Mouse (Mus musculus) MEL-GATA-1-ER (cell line): ENCODE measurements at regions not wholly inside any gene's neighbourhood (a gene's known extent, or its start where the extent isn't known, plus 50 kb on each side); places are given as distances from the start of the nearest gene placed in this dataset.
A peak's percentile ranks its signal among the peaks of the same experiment; 100 is the strongest.
"Not testable (repeated sequence)": the region's sequence is repeated elsewhere in the genome, so short reads cannot be mapped to it uniquely, and the experiment has no call there.

Source experiments
- DNase-seq: peaks from one replicate; pipeline ENCODE4 v3.0.0-alpha.2; 2012; ENCODE audit warnings: low read depth; ENCODE audit errors: extremely low read depth

DNA sequence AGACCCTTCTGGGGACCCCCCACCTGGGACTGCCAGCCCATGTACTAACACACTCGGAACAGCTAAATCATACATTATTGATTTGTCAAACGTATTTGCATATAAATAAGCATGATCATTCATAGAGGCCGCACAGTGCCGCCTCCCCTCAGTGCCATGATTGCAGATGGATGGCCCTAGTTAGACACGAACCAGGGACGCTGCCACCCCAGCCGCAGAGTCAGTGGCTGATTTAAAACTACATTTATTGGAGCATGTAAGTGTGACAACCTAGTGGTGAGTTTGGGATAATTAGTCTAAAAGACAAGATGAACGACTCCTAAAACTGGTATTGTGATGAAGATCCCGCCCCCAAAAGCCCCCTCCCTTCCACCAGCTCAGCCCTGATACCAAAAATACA, 138.3 kb upstream of the Top1 start:
- no peak for DNase-seq

DNA sequence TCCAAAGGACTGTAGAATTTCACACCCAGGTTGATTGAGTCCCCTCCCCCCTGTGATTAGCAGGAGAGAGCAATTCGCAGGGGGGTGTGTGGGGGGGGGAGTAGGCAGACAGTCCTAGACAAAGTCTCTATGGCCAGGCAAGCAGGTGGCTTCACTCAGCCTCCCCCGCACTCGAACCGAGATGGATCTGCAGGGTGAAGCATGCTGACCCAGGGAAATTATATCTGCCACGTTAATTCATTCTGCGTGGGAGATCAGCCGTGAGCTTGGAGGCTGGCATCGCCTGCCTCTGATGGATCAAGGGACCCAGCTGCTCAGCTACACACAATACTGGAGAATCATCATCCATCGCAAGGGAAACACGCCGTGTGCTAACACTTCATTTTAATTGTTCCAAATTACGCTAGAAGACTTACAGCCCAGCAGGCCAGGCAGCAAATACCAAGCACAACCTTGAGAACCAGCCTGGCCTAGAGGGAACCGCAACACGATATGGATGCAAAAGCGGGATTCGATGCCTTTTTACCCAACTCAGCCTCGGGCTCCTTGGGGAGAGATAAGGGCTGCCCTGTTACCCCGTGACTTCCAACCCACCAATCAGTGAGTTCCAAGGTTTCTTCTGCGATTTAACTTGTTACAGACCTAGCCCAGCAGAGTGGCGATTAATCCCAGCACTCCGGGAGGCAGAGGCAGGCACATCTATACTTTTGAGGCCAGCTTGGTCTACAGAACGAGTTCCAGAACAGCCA, 137.7 kb upstream of the Top1 start:
- no peak for DNase-seq

GRCm38 (mm10) chr2:160510159-160510558, 135.5 kb upstream of the Top1 start:
- DNase-seq: no peak

GRCm38 (mm10) chr2:160510635-160511421, 134.9 kb upstream of the Top1 start:
- DNase-seq: no peak

- DNase-seq: no peak
These were observed 130.1 kb upstream of the Top1 start for GRCm38 (mm10) chr2:160515621-160516020.

DNA sequence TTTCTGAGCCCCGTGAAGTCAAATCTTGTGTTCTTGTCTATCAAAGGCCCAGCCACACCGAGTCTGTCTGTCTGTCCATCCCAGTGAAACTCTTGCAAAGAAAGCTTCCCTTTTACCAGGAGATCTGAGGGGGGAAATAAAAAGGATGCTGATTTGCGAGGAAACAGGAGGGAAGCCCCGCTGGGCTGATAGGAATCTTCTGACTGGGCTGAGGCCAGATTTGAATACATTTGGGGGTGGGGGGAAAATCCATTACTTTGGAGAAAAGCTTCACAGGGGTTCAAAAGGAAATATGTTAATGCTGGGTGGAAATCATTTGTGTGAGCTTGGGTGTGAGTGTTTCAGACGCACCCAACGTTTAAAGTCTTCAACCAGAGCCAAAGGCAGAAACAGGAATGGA, 129.2 kb upstream of the Top1 start:
- no peak for DNase-seq

- no peak for DNase-seq
These were observed 120.1 kb upstream of the Top1 start for GRCm38 (mm10) chr2:160525301-160526205.

DNA sequence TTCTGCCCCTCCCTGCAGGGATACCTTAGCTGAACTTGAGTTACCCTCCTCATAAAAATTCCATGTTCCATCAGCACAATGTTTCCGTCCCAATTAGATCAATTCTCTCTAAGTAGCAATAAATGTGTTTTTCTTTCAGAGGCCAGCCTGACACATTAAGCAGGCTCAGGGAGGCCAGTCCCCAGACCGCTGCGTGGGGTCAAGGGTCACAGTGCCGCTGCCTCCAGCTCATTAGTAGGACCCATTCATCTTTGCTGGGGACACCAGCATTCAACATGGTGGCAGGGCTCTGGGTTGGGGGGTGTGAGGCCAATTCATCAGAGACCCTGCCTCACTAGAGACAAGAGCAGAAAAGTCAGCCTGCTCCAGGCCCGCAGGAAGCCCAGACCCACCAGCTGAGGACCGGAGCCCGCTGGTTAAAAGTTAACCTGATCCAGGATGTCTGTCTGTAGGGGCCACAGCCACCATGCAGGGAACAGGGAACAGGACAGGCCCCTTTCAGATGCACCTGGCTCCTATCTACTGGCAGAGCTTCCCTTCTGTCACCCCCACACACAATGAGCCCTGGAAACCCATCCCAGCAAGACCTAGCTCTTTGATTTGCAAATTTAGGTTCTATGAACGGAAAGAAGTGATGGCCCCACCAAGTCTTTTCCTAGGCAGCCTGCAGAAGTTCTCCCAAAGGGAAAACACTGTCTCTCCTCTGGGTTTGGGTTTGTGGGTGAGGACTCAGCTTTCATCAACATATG, 119.1 kb upstream of the Top1 start:
- no peak for DNase-seq

DNA sequence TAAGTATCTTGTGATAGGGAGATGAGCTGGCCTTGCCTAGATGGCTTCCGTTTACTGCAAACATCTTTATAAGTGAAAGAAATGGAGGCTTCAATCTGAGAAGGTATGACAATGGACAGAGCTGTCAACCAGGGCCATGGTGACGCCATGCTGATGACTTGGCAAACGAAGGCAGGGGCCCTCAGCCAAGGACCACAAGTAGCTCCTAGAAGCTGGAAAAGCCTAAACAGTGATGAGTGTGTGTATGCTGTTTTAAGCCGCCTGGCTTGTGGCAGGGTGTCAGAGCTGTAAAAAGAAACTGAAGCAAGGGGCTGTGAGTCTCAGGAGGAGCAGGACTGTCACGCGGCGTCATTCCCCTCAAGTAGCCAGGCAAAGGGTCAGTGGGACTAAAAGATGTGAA, 116.4 kb upstream of the Top1 start:
- DNase-seq: no peak

DNA sequence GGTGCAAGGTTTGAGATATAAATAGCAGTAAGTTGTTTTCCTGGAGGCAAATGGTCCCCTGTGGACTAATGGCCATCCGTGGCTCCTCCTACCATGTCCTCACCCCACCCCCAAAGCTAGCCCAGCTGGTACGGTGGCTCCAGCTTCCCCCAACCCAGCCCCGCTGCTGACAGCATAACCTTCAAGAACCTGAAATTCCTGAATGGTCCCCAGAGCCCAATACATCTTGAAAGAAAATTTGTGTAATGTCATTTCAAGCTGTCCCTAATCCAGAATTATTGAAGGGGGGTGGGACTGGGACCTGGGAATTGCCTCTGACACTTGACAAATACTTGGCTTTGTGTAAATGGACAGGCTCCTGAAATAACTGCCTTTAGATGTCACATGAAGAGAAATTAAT, 115.3 kb upstream of the Top1 start:
- DNase-seq: no peak

GRCm38 (mm10) chr2:160537319-160537719, 108.4 kb upstream of the Top1 start:
- no peak for DNase-seq

GRCm38 (mm10) chr2:160545527-160545926, 100.2 kb upstream of the Top1 start:
- no peak for DNase-seq

DNA sequence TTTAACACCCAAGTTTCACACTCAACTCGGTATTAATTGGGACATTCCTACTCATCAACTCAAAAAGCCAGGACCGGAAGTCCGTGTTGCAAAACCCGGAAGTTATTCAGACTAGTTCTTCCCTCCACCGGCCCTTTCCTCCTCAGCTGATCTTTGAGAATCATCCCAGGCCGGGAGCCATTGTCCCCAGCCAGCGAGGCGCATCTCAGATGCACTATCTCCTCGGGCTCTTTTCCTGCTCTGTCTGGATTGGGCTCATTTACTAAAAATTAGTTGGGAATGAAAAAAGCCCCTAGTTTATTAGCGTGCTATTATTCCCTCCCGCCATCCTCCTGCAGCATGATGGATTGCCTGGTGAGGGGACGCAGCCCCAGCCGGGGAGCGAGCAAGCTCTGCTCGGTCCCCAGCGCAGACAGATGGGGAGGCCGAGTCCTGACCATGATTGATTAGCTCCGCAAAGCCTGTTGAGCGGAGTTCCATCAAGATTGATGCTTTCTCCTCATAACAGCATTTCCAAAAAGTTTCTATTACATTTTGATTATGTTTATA, 93.5 kb upstream of the Top1 start:
- DNase-seq: no peak

DNA sequence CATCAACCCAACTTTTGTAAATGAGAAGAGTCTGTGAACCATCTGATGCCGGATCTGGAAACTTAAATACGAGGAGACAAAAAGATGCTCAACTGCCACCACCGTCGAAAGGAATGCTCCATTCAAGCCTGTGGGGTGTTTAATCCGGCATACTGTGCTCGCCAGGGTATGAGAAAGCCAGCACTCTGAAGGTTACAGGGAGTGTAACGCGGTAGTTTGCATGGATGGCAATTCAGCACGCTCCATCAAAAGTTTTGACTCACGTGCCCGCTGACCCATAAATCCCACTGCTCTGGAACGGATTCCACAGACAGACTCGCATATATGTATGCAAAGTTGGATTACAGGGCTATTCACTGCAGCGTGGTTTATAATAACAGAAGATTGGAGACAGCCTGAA, 84.0 kb upstream of the Top1 start:
- DNase-seq: no peak

DNA sequence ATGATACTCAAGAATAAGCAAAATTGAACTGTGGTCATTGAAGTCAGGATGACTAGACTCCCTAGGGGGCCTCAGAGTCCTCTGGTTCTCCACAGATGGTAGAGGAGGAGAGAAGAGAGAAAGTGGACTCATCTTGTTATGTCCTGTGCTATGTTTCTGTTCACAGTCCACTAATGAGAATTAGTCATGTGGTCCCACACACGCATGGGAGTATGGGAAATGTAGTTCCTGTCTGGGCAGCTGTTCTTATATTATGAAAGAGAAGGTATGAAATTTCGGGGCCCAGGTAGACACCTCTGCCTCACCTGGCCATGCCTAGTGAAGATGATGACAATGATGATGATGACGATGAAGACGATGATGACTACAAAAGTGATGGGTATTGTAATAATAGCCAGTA, 77.9 kb upstream of the Top1 start:
- no peak for DNase-seq

- no peak for DNase-seq
These were observed 76.2 kb upstream of the Top1 start for GRCm38 (mm10) chr2:160569496-160569895.

DNA sequence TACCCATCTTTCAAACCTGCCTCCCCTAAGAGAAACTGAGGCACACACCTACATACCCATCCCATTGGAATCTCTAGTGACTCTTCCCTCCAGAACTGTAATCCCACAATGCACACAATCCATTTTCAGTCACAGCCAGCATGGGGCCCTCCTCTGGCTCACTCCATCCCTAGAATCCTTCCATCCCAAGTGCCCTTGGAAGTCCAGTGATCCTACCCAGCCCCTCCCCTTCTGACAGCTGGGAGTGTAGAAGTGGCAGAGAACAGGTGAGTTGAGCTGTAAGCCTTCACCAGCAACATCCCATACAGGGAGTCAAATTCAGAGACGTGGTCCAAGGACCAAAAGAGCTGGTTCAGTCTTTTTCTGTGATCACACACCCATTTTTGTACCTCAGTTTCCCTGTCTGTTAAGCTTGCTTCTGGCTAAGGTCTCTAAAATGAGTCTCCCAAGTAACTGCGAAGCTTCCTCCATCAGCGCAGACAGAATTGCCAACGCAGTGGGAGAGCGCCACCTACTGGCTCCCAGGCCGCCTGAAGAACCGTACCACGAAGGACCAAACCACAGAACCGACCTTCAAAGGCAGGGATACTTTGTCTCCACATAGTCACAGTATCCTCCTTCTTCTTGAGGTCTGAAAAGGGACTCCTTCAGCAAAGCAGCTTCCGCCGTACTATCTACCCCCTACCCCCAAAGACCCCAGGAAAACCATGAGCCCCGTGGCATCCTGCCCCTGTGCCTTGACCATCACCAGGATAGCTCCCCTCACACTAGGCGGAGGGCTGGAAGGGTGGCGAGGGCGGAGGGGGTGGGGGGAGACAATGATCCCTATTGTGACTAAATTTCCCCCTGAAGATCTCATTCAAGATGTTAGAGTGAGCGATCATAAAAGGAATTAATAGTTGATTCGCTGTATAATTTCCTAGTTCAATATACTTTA, 67.0 kb upstream of the Top1 start:
- peak; percentile 25 for DNase-seq

DNA sequence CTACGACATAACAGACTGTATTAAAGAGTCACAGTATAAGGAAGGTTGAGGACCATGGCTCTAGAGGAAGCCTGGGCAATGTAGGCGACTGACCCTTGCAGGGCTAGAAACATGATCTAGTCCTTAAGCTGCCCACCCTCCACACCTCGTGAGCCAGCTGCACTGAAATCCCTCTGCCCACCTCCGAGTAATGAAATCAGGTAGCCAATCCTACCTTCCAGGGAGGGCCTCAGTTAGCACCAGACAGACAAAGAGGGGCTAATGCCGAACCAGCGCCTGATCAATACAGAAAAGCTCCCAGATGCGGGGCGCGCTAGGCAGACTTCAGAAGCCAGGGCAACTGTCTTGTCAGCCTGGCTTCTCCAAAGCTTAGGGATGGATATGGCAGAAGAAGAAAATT, 65.4 kb upstream of the Top1 start:
- DNase-seq: no peak

- no peak for DNase-seq
These were observed 64.7 kb upstream of the Top1 start for GRCm38 (mm10) chr2:160581029-160581428.

DNA sequence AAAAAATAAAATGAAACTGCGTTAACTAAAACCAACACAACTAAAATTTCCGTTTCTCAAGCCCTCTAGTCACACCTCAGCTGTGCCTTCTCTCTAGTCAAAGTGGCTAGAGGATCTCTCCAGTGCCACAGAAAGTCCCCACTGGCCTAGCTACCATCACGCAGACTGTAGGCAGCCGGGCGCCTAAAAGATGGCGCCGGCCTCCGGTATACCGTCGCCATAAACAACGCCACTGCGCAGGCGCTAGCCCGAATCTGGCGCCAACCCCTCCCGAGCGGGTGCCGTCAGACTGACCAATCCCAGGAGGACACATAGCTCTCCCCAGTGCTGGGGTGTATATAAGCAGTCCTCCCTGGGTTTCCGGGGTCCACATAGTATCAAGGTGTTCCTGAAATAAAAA, 62.7 kb upstream of the Top1 start:
- not testable (repeated sequence) for DNase-seq
